Mouse (Mus musculus) testis, adult 2 months (tissue): ENCODE measurements at regions not wholly inside any gene's neighbourhood (a gene's known extent, or its start where the extent isn't known, plus 50 kb on each side); places are given as distances from the start of the nearest gene placed in this dataset.

Experiments
- H3K27ac ChIP-seq: fragments of 200-500 bp; 2 replicates; pipeline ENCODE4 v1.5.1; 2012; ENCODE audit warnings: low read depth, low read length; ENCODE audit not compliant: control insufficient read depth, insufficient read depth
- H3K27me3 ChIP-seq: fragments of 200-500 bp; 2 replicates; pipeline ENCODE4 v1.6.1; 2012; ENCODE audit warnings: mild to moderate bottlenecking, low read length, moderate library complexity; ENCODE audit not compliant: control insufficient read depth, insufficient read depth
- H3K36me3 ChIP-seq: fragments of 200-500 bp; 2 replicates; pipeline ENCODE4 v1.6.1; 2012; ENCODE audit warnings: mild to moderate bottlenecking, low read length; ENCODE audit not compliant: control insufficient read depth, insufficient read depth
- H3K4me1 ChIP-seq: fragments of 200-500 bp; 2 replicates; pipeline ENCODE4 v1.6.1; 2012; ENCODE audit warnings: low read length; ENCODE audit not compliant: control insufficient read depth, insufficient read depth
- H3K4me3 ChIP-seq: fragments of 200-500 bp; 2 replicates; pipeline ENCODE4 v1.5.1; 2012; ENCODE audit warnings: low read depth, mild to moderate bottlenecking, low read length, moderate library complexity, mixed read lengths; ENCODE audit not compliant: control insufficient read depth
- CTCF ChIP-seq: fragments of 200-500 bp; IDR thresholded peaks from 2 replicates; pipeline ENCODE4 v1.5.1; 2012; ENCODE audit warnings: low read depth, mild to moderate bottlenecking, inconsistent platforms, low read length, moderate library complexity; ENCODE audit not compliant: control insufficient read depth, insufficient read depth, insufficient replicate concordance
- POLR2A ChIP-seq: fragments of 200-500 bp; IDR thresholded peaks from 2 replicates; pipeline ENCODE4 v1.6.1; 2012; ENCODE audit warnings: low read depth, mild to moderate bottlenecking, inconsistent platforms, low read length, moderate library complexity; ENCODE audit not compliant: control insufficient read depth

DNA sequence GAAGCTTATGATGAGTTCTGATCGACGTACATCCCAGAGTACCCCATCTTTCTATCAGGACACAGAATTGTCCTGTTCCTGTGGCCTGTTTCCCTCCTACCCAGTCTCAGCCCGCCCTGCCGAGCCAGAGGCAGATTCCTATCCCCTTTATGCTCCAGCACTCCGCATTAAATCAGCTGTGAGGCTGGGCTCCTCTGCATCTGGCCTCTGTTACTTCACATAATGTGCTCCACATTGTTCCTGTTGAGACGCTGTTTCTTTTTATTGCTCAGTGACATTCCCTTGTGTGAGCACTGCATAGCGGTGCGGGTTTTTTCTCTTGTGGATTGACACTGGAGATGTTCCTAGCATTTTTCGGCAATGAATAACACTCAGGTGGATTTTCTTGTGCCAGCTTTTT is 68.2 kb upstream of the Shb start:
- no peaks in the 10 kb centered on the region for H3K27me3 ChIP-seq
- H3K27ac ChIP-seq = no peak overlapping the region
- H3K36me3 ChIP-seq = no peaks in the 10 kb centered on the region
- no peak for TF ChIP-seq POLR2A
- TF ChIP-seq CTCF = no peak
- H3K4me3 ChIP-seq = no peak overlapping the region
- no peaks in the 10 kb centered on the region for H3K4me1 ChIP-seq

DNA sequence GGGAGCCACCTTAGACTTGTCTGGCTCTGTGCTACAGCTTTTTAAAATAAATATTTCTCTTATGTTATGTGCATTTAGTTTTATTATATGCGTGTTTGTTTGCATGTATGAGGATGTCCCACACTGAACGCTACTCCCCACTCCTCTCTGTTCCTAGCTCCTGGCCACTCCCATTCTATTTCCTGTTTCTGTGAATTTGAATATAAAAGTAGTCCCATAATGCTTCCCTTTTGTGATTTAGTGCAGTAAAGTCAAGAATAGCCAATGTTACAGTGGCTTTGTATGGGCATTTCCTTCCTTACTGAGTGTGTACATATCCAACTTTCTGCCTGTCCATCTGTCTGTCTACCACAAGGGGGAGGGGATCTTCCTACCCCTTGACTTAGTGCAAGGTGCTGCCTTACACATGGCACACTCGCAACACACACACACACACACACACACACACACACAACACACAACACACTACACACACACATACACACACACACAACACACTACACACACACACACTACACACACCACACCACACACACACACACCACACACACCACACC is 61.2 kb upstream of the Shb start:
- no peaks in the 10 kb centered on the region for H3K36me3 ChIP-seq
- TF ChIP-seq CTCF (no peak), POLR2A (no peak)

DNA sequence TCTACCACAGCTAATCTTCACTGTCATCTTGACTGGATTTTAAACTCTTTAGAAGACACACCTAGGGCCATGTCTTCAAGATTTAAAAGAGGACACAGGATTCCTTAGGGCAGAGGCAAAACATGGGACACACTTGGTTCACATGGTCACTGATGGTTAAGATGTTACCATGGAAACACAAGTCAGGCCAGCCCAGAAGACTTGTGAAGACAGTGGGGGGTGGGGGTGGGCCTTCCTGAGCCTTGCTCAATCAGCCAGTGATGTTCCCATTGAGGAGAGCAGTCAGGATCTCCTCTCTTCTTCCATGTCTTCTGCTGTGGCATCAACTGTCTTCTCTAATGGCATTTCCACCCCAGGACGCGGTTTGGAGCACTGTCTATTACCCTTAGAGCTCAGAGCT is 60.5 kb upstream of the Shb start:
- H3K4me3 ChIP-seq = no peak overlapping the region
- no peak for TF ChIP-seq CTCF
- no peak for TF ChIP-seq POLR2A
- no peaks in the 10 kb centered on the region for H3K36me3 ChIP-seq
- H3K27ac ChIP-seq = no peak overlapping the region
- no peaks in the 10 kb centered on the region; the same call in 1 of the 2 replicates for H3K27me3 ChIP-seq
- peaks cover 6% of the 10 kb centered on the region; the same call in 1 of the 2 replicates for H3K4me1 ChIP-seq

More for the DNA sequence above, 61.2 kb upstream of the Shb start:
- H3K4me3 ChIP-seq = no peak overlapping the region
- no peaks in the 10 kb centered on the region; the same call in 1 of the 2 replicates for H3K27me3 ChIP-seq
- H3K27ac ChIP-seq = no peak overlapping the region
- H3K4me1 ChIP-seq = peaks cover 6% of the 10 kb centered on the region; the same call in 1 of the 2 replicates

DNA sequence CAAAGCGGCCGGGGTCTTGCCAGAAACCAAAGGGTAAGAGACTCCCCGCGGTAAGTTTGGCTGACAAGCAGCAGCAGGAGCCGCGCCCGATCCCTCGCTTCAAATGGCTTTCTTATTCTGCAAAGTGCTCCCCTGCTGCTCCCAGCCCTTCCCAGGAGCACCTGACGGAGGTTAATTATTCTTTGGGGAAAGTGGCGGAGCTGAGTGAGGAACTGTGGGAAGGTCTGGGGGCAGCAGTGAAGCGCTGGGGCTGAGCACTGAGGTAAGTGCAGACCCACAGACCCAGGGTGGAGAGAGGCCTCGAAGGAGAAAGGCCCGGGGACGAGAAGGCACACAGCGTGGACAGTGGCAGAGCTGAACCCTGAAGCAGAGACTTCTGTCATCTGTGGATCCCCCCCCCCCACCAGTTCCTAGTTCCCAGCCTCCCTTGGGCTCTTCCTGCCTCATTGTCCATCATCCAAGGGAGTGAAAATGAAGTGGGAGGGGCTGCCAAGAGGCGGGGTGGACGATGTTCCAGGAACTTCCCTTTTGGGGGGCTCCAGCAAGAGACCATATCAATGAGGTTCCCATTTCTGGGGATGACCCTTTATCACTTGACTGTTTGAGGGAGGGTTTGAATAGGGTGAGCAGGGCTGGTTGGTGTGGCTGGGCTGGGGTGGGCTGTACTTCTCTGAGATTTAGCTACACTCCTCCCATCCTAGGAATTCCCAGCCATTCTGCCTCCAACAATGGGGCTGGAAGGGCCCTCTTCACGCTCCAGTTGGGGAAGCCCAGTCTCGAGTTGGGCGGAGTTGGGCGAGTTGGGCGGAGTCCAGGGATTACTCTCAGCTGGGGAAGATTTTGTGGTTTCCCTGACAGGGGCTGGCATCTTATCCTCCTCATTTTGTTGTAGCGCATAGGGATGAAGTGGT is 59.4 kb upstream of the Shb start:
- no peaks in the 10 kb centered on the region for H3K36me3 ChIP-seq
- TF ChIP-seq POLR2A = no peak
- no peak for TF ChIP-seq CTCF
- no peak overlapping the region for H3K27ac ChIP-seq
- peaks cover 6% of the 10 kb centered on the region; the same call in 1 of the 2 replicates for H3K4me1 ChIP-seq
- no peak overlapping the region for H3K4me3 ChIP-seq
- H3K27me3 ChIP-seq = no peaks in the 10 kb centered on the region; the same call in 1 of the 2 replicates

DNA sequence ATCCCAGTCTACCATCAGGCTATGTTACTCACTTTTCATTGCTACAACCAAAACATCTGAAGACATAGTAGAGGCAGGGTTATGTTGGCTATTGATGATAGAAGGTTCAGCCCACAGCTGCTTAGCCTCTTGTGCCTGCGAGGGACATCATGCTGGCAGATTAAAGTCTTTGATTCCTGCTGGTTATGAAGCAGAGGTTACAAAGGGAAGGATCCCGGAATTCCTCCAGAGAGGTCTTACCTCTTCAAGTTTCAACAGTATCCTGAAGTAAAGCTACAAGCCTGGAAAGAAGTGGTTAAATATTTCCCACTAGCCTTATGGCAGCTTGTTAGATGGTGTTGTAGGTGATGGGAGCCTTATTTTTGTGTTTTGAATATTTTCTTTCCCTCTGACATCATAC is 58.6 kb upstream of the Shb start:
- TF ChIP-seq POLR2A = no peak
- no peak overlapping the region for H3K4me3 ChIP-seq
- no peaks in the 10 kb centered on the region; the same call in 1 of the 2 replicates for H3K27me3 ChIP-seq
- H3K27ac ChIP-seq = no peak overlapping the region
- H3K36me3 ChIP-seq = no peaks in the 10 kb centered on the region
- H3K4me1 ChIP-seq = peaks cover 6% of the 10 kb centered on the region; the same call in 1 of the 2 replicates

DNA sequence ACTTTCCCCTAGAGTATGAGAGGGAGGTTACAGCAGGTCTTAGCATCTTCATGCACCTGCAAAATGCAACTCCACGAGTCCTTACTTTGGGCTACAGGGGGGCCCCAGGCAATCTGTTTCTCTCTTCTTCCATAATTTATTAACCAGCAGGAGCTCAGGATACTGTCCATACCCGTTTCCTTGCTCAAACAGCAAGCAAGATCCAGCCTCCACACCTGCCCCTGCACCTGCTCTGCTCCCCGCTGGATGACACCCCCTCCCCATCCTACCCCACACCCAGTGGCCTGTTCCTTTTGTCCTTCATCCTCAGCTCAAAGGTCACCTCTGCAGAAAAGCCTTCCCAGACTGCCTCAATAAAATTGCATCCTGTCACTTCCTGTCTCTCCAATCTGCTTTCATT is 56.1 kb upstream of the Shb start:
- Histone ChIP-seq H3K27me3 (no peaks in the 10 kb centered on the region; the same call in 1 of the 2 replicates), H3K27ac (no peak overlapping the region), H3K4me1 (peaks cover 6% of the 10 kb centered on the region; the same call in 1 of the 2 replicates), H3K4me3 (no peak overlapping the region), H3K36me3 (no peaks in the 10 kb centered on the region)
- no peak for TF ChIP-seq POLR2A
- TF ChIP-seq CTCF = no peak

DNA sequence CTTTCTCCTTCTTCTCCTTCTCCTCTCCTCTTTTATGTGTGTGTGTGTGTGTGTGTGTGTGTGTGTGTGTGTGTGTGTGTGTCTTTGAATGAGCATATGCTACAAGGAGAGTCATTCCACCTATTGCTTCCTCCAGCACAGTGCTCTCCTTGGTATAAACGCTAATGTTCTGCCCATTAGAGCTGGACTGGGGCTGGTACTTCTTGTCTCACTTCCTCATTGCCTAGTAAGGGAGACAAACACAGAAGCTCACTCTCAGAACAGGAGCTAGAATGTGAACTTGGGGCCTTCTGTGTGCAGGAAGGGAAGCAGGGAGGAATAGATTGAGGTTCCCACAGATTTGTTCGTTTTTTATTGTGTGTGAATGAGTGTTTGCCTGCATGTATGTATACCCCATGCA is 54.9 kb upstream of the Shb start:
- H3K27me3 ChIP-seq = no peaks in the 10 kb centered on the region; the same call in 1 of the 2 replicates
- TF ChIP-seq POLR2A (no peak), CTCF (no peak)

More for the DNA sequence above, 54.9 kb upstream of the Shb start:
- Histone ChIP-seq H3K4me1 (peaks cover 6% of the 10 kb centered on the region; the same call in 1 of the 2 replicates), H3K36me3 (no peaks in the 10 kb centered on the region), H3K4me3 (no peak overlapping the region), H3K27ac (no peak overlapping the region)
